Mouse (Mus musculus): ENCODE measurements around the gene Gprc5b. TPM values are rescaled to one million over a fixed set of nuclear protein-coding genes. Genes with fewer than 3 reads are reported as not detected.

Gene Gprc5b
- polyA plus RNA-seq, 1 experiment: 57.4 TPM

DNA sequence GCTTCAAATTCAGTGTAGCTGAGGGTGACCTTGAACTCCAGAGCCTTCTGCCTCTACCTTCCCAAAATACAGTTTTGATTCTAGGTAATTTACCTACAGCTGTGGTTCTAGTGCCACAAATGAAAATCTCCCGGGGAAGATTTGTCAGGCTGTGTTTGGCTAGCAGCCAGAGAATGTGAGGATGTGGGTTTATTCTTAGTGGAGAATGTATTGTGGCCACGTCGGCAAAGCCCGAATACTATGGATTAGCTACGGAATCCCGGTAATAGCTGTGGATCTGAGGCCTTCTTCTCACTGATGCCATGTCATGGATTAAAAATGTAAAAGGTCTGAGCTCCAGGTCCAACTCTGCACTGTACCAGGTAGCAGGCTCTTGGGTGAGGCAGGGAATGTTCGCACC lies 45.3 kb downstream of the Gprc5b start:
- H3K36me3 ChIP-seq (ENCODE audit: control insufficient read depth, insufficient read depth, low read length): no peaks in the 10 kb centered on the region
- H3K27me3 ChIP-seq (ENCODE audit: control insufficient read depth, insufficient read depth, low read length): no peaks in the 10 kb centered on the region
- H3K4me3 ChIP-seq (ENCODE audit: control insufficient read depth, low read depth, low read length): no peak overlapping the region
- TF ChIP-seq CTCF (IDR thresholded peaks at IDR 0.05; ENCODE audit: control insufficient read depth, insufficient read depth, insufficient replicate concordance, low read depth, low read length) (no peak), POLR2A (IDR thresholded peaks at IDR 0.05; ENCODE audit: control insufficient read depth, low read depth, low read length) (no peak)
- H3K27ac ChIP-seq (ENCODE audit: control insufficient read depth, insufficient read depth, low read depth, low read length): no peak overlapping the region
- no peaks in the 10 kb centered on the region for H3K4me1 ChIP-seq (ENCODE audit: control insufficient read depth, insufficient read depth, low read length)

DNA sequence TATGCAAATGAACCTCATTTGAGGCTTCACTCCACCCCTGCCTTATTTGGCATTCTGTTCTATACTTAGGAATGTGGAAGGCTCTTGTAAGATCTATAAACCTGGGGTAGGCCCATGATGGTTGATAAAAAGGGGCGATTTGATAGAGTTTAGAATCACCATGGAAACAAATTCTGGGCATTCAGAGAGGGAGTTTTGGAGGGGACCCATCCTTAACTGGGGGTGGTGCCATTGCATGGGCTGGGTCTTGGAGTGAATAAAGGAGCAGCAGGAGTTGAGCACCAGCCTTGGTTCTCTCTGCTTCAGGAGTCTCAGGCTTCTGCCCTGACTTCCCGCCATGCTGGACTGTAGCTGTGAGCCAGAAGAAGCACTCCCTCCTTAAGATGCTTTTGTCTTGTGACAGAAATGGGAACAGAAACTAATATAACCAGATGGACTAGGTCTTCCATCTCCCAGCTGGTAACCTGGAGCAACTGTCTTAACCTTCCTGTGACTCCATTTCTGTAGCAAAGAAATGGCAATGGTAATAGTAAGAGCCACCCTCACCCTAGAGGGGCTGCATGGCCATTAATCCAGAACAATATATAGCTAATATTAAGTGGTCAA lies 46.2 kb downstream of the Gprc5b start:
- H3K4me3 ChIP-seq (ENCODE audit: control insufficient read depth, low read depth, low read length): no peak overlapping the region
- no peaks in the 10 kb centered on the region for H3K36me3 ChIP-seq (ENCODE audit: control insufficient read depth, insufficient read depth, low read length)
- H3K27me3 ChIP-seq (ENCODE audit: control insufficient read depth, insufficient read depth, low read length): no peaks in the 10 kb centered on the region
- no peak overlapping the region for H3K27ac ChIP-seq (ENCODE audit: control insufficient read depth, insufficient read depth, low read depth, low read length)
- TF ChIP-seq POLR2A (IDR thresholded peaks at IDR 0.05; ENCODE audit: control insufficient read depth, low read depth, low read length) (no peak), CTCF (IDR thresholded peaks at IDR 0.05; ENCODE audit: control insufficient read depth, insufficient read depth, insufficient replicate concordance, low read depth, low read length) (no peak)
- no peaks in the 10 kb centered on the region for H3K4me1 ChIP-seq (ENCODE audit: control insufficient read depth, insufficient read depth, low read length)

DNA sequence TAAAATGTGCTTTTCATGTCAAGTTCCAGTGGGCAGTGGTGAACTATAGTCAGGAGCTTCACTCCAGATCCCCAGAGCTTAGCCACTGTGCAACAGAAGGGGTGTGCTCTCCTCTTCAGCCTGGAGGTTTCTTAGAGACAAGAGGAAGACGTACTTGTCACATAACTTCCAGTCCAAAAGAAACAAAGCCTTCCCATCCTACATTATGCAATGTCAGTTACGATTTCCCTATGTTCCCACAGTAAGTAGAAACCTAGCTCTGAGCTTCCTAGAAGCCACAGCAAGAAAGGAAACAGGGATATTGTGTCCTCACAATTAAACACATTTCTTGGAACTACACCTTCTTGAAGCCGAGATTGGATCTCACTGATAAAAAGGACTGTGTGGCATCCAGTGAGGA lies 47.8 kb downstream of the Gprc5b start:
- Histone ChIP-seq H3K36me3 (ENCODE audit: control insufficient read depth, insufficient read depth, low read length) (no peaks in the 10 kb centered on the region), H3K27me3 (ENCODE audit: control insufficient read depth, insufficient read depth, low read length) (no peaks in the 10 kb centered on the region), H3K4me1 (ENCODE audit: control insufficient read depth, insufficient read depth, low read length) (no peaks in the 10 kb centered on the region), H3K4me3 (ENCODE audit: control insufficient read depth, low read depth, low read length) (no peak overlapping the region), H3K27ac (ENCODE audit: control insufficient read depth, insufficient read depth, low read depth, low read length) (no peak overlapping the region)
- TF ChIP-seq POLR2A (IDR thresholded peaks at IDR 0.05; ENCODE audit: control insufficient read depth, low read depth, low read length): no peak

DNA sequence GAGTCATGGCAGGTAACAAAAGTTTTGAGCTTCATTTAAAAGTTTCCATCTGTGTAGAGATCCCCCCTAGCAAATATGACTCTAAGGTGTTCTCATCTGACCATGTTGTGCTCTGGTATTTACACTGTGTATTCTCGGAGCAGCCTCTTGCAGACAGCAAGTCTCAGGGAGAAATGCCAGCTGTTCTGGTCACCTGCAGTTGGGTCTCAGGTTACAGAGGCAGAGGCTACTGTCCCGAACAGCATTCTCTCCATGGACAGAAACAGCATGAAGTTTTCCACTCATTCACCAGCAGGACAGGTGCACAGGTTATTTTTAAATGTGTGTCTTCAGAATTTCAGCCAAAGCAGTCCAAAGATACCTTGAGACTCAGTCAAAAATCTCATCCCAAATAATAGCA lies 50.1 kb downstream of the Gprc5b start:
- Histone ChIP-seq H3K27me3 (ENCODE audit: control insufficient read depth, insufficient read depth, low read length) (no peaks in the 10 kb centered on the region), H3K36me3 (ENCODE audit: control insufficient read depth, insufficient read depth, low read length) (no peaks in the 10 kb centered on the region), H3K4me3 (ENCODE audit: control insufficient read depth, low read depth, low read length) (no peak overlapping the region), H3K4me1 (ENCODE audit: control insufficient read depth, insufficient read depth, low read length) (no peaks in the 10 kb centered on the region), H3K27ac (ENCODE audit: control insufficient read depth, insufficient read depth, low read depth, low read length) (no peak overlapping the region)
- TF ChIP-seq POLR2A (IDR thresholded peaks at IDR 0.05; ENCODE audit: control insufficient read depth, low read depth, low read length) (no peak), CTCF (IDR thresholded peaks at IDR 0.05; ENCODE audit: control insufficient read depth, insufficient read depth, insufficient replicate concordance, low read depth, low read length) (no peak)

DNA sequence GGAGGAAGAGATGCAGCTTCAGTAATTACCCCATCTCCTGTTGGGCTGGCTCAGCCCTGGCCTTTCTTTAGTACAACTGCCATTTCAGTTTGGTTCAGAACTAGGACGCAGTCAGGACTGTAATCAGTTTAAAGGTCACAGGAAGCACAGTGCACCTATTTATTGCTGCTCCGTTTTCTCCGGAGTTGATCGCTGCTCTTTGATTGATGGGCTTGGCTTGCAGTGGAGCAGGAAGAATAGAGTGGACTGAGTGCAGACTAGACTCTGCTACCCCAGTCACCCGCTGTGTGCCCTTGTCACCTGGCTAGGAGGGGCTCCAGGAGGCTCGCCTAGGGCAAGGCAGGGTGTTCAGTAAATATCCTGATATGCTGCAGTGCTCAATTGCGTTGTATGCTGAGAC lies 51.8 kb downstream of the Gprc5b start:
- no peaks in the 10 kb centered on the region for H3K4me1 ChIP-seq (ENCODE audit: control insufficient read depth, insufficient read depth, low read length)
- no peaks in the 10 kb centered on the region for H3K36me3 ChIP-seq (ENCODE audit: control insufficient read depth, insufficient read depth, low read length)
- H3K27ac ChIP-seq (ENCODE audit: control insufficient read depth, insufficient read depth, low read depth, low read length): no peak overlapping the region
- no peaks in the 10 kb centered on the region for H3K27me3 ChIP-seq (ENCODE audit: control insufficient read depth, insufficient read depth, low read length)
- H3K4me3 ChIP-seq (ENCODE audit: control insufficient read depth, low read depth, low read length): no peak overlapping the region
- TF ChIP-seq POLR2A (IDR thresholded peaks at IDR 0.05; ENCODE audit: control insufficient read depth, low read depth, low read length): no peak
- no peak for TF ChIP-seq CTCF (IDR thresholded peaks at IDR 0.05; ENCODE audit: control insufficient read depth, insufficient read depth, insufficient replicate concordance, low read depth, low read length)

DNA sequence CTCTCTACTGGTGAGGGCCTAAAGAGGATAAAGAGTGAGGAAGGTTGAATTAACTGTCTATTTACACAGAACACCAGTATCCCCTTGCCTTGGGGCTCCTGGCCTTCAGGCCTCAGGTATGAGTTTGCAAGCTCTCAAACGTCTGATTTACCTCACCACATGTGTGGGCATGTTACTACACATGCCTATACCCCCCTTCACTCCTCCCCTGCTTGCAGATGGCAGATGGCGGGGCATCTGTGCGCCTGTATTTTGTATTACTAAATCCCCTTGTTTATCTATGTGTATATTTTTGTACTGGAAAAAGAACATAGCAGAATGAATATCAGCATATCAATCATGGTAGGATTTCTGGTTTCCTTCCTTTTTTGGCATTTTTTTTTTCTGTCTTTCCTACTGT lies 52.7 kb downstream of the Gprc5b start:
- H3K27me3 ChIP-seq (ENCODE audit: control insufficient read depth, insufficient read depth, low read length): no peaks in the 10 kb centered on the region
- H3K4me1 ChIP-seq (ENCODE audit: control insufficient read depth, insufficient read depth, low read length): no peaks in the 10 kb centered on the region
- no peak overlapping the region for H3K4me3 ChIP-seq (ENCODE audit: control insufficient read depth, low read depth, low read length)
- TF ChIP-seq POLR2A (IDR thresholded peaks at IDR 0.05; ENCODE audit: control insufficient read depth, low read depth, low read length): no peak
- no peak for TF ChIP-seq CTCF (IDR thresholded peaks at IDR 0.05; ENCODE audit: control insufficient read depth, insufficient read depth, insufficient replicate concordance, low read depth, low read length)
- H3K27ac ChIP-seq (ENCODE audit: control insufficient read depth, insufficient read depth, low read depth, low read length): no peak overlapping the region
- no peaks in the 10 kb centered on the region for H3K36me3 ChIP-seq (ENCODE audit: control insufficient read depth, insufficient read depth, low read length)

DNA sequence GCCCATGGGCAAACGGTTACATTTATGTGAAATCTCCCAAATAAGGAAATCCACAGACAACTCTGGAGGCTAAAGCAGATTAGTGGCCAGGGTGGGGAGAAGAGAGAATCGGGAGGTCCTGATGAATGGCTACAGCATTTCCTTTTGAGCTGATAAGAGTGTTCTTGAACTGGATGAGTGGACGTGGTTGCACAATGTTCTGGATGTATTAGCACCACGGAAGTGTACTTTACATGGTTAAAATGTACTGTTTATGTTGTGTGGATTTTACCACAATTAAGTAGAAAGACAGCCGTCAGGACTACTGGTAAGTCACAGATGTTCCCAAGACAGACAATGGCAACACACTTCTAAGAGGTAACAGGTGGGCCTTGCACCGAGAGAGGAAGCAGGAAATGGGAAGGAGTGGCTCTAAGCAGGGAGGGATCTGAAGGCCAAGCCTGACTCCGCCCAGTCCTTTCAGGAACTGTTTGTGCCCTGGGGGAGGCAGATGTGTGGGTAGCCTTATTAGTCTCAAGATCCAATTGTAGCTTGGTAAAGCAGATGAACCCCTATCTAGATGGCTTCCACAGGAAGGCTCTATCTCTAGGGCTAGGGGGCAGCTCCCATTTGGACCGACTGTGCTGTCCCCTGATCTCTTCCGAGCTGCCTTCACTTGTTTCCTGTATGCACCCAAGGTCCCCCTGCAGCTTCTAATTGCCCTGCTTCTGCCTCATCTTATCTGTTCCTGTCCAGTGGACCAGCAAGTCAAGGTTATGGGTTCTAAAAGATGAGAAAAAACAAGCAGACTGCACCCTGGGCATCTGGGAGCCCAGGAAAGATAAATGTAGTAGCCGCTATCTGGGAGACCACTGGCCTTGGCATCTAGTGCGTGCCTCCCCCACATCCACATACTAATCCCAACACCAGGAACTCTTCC lies 57.3 kb downstream of the Gprc5b start:
- Histone ChIP-seq H3K27ac (ENCODE audit: control insufficient read depth, insufficient read depth, low read depth, low read length) (peak overlapping the region; percentile 59; the same call in 1 of the 2 replicates), H3K4me3 (ENCODE audit: control insufficient read depth, low read depth, low read length) (peak overlapping the region; percentile 37)
- TF ChIP-seq CTCF (IDR thresholded peaks at IDR 0.05; ENCODE audit: control insufficient read depth, insufficient read depth, insufficient replicate concordance, low read depth, low read length) (no peak), POLR2A (IDR thresholded peaks at IDR 0.05; ENCODE audit: control insufficient read depth, low read depth, low read length) (no peak)

More for the DNA sequence above, 57.3 kb downstream of the Gprc5b start:
- Histone ChIP-seq H3K4me1 (ENCODE audit: control insufficient read depth, insufficient read depth, low read length) (no peaks in the 10 kb centered on the region; the same call in 1 of the 2 replicates), H3K27me3 (ENCODE audit: control insufficient read depth, insufficient read depth, low read length) (no peaks in the 10 kb centered on the region), H3K36me3 (ENCODE audit: control insufficient read depth, insufficient read depth, low read length) (no peaks in the 10 kb centered on the region)
